Mouse (Mus musculus) lung, postnatal 14 days (tissue): ENCODE data around the gene Alg6.

Source experiments
- DNase-seq: peaks from one replicate; pipeline ENCODE4 v3.0.0; 2021

The Alg6 gene

GRCm38 (mm10) chr4:99714904-99715782, at the start of gene Alg6:
TSS of gene Alg6 (plus strand) at chr4:99715664.
- DNase-seq: peak; percentile 98

DNA sequence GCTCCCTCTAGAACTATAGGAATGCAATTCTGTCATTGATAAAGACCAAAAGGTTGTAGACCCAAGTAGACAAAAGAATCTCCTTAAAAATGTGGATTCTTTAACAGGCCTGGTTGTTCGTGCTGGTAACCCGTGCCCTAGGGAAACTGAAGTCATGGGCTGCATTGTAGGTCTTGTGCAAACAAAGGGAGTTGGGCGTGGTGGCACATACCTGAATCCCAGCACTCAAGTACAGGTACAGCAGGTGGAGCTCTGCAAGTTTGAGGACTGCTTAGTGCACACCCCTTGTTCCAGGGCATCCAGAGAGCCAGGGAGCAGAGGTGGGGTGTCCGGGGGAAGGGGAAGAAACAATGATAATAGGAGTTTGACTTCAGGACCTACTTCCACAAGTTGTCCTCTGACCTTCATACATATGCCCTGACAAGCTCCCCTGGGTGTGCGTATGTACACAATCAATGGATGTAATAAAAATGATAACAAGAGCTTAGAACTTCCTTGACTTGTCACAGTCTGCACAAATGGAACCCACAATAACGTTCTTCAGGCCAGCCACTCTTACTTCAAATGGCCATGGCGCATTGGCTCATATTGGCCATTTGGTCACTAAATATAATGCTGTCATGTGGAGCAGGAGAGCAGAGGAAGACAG, 45.1 kb upstream of the Alg6 start:
- DNase-seq: no peak

DNA sequence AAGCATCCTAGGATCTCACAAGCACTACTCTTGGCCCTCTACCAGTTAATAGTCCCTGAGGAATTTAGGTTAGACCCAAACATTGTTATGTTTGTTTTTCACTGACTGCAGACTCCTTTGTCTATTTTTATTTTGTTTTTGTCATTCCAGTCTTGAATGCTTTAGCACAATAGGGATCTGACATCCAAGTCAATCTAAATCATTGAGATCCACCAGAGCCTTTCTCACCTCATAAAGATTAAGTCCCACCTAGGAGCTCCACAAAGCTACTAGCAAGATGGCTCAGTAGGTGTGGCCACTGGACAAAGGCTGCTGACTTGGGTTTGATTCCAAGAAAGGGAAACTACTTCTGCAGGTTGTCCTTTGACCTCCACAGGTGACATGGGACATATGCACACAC, 40.3 kb upstream of the Alg6 start:
- DNase-seq: no peak

DNA sequence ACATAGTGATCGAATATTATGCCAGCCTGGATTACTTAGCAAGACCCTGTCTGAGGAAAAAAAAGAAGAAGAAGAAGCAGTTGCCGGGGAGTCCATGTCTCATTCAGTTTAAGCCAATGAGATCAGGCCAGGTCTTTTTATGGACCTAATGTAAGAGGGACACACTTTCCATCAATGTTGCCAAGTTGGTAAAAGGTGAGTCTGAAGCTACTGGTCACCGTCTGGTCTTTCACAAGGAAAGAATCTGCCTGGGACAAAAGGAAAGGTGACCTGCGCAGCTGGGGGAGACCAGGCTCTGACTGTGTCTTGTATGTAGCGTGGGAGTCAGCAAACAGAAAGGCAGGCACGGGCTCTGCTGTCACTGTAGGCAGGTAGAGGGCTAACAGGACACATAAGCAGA, 31.5 kb upstream of the Alg6 start:
- no peak for DNase-seq

DNA sequence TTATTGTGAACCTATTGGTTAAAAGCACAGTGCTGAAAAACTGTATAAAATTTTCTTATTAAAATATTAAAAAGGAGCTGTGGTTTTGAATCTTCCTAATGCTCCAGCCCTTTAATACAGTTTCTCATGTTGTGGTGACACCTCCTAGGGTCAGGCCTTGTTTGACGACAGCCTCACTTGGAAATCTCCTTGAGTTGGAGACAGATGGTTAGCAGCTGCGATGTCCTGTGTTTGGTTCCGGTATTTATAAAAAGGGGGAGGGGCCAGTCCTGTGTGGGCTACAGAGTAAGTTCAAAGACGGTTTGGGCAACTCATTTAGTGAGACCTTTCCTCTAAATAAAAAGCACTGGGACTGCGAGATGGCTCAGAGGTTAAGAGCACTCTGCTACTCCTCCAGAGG, 29.2 kb upstream of the Alg6 start:
- DNase-seq: no peak

DNA sequence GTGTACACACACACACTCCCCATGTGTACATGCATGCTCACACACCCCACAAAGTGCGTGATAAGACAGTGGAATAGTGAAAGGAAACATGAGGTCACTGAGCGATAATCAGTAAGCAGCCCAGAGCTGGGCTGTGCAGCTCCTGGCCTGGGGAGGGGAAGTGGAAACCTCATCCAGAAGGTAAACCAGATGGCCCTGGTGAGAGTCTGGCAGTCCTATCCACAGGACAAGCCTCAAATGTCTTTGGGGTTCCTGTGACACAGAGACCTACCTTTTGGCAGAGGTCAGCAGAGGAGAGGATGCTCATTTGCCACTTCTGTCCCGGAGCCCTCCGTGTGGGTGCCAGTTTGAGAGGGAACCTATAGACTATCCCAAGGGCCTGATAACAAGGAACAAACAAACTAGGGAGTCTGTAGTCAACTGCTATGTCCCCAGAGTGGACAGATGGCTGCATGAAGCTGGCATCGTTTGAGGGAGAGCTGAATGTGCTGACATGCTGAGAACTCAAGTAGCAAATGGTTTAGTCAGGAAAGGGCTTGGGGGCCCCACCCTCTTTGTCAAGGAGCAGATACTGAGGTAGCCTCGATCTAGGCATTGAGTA, 2.8 kb upstream of the Alg6 start:
- DNase-seq: no peak

DNA sequence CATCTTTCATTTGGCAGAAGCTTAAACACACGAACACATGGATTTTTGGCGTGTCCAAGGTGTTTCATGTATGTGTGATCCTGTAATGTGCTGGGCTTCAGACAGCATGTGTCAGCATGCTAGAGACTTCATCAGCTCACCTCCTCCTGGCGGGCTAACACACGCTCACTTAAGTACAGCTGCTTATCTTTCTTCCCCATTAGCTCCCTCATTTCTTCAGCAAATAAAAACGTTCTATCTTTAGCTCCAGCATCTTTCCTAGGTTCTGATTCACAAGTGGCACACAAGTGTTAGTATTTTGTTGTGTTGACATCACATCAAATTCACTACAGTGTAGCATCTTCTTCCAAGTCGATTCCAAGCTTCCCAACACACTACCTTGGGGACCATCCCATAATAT, 1.5 kb upstream of the Alg6 start:
- no peak for DNase-seq

DNA sequence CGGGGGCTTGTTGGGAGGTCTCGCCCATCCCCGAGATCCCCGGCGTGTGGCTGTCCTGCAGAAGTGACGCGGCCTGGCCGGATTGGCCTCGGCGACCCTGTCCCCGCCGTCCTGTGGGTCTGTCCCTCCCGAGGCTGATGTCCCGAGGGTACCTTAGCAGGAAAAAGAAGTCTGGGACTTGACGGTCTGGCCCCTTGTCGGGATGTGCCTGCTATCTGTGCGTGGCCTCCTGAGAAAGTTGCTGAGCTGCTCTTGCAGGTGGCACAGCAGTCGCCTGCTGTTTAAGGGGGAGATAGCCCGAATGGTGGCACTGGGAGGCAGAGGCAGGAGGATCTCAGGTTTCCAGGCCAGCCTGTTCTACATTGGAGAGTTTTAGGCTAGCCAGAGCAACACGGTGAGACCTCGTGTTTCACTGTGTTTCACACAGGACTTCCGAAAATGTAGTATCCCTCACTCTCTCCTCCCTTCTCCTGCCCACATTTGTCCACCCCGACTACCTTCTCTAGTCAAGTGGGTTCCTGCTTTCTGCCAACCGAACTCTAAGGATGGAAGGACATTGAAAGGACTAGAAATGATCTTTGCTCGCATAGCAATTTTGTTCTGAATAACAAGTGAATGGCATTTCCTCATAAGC, 436 bp downstream of the Alg6 start:
- DNase-seq: no peak

DNA sequence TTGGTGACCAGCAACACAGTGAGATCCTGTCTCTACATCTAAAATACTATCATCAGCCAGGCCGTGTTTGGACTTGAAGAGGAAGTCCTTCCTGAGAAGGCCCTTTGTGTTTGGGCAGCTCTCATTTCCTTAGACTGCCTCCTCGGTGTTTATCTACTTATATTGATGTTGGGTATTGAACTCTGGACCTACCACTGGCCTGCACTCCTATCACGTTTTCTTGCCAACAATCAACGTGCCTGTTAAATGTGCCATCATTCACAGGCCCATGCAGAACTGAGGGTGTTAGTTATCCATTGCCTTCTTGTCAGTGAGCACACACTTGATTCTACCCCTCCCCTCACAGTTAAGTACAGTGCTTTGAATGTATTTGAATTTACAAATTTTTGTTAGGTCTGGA, 2.4 kb downstream of the Alg6 start:
- DNase-seq: peak; percentile 4

DNA sequence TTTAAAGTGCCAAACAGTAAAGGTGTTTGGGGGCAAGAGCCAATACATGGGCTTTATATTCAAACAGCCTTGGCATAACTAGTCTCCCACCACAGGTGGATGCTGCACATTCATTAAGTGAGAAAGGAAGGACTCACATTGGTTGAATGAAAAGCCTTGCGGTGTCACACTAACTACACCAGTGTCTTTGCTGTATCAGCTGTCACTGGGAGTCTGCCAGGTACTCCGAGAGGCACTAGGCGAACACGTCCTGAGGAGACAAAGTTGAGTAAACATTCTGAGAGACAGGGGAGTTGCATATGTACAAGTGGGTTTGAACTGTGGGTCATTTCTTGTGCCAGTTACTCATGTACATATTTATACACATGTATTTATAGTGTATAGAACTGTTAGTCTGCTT, 8.9 kb downstream of the Alg6 start:
- no peak for DNase-seq

GRCm38 (mm10) chr4:99725914-99726451, 10.5 kb downstream of the Alg6 start:
- DNase-seq: no peak

GRCm38 (mm10) chr4:99739836-99740235, 24.4 kb downstream of the Alg6 start:
- DNase-seq: no peak

DNA sequence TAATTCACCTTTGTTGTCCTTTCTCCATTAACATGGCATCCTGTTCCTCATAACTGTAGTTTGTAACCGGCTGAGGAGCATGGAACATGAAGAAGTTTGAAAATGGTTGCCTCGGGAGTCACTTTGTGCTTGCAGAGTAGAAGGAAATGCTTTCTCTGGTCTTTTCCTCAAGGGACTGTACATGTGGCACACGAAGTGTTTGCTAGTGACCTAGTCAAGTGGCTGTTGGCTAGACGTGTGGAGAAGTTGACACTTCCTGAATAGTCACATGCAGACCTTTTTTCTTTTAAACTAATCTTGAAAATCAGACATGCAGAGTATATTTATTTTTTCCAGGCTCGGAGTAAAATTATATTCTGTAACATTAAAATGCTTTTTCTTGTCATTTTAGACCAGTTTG, 37.0 kb downstream of the Alg6 start:
- no peak for DNase-seq

DNA sequence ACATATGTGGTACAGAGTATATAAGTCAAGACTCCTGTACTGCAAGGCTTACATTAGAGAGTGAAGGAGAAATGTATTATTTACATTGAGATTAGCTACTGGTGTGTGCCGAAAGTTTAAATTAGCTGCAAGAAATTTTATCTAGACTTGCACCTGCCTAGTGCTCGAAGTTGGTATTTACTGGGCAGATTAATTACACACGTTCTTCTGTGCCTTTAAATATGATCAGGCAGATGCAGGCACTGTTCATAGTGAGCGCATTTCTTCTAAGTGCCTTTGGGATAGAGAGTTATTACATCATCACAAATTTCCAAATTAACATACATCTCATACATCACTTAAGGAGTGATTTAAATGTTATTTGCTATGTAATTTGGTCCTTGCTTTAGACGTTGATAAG, 50.8 kb downstream of the Alg6 start:
- DNase-seq: no peak

DNA sequence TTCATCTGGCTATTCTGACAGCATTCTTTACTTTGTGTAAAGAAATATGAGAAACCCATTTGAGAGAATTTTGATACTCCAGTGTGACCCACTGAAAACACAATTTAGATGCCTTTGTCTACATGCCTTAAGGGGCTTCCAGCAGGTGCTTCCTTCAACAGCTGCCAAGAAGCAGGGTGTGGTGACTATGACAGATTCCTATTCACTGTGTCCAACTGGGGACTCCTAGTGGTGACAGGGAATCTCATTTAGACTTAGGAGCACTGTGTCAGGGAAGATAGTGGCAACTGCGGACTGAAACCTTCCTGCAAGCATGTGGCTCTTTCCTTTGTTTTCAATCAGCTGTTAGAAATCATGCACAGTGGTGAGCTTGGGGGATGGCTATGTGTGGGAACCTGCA, 51.3 kb downstream of the Alg6 start:
- peak; percentile 34 for DNase-seq

DNA sequence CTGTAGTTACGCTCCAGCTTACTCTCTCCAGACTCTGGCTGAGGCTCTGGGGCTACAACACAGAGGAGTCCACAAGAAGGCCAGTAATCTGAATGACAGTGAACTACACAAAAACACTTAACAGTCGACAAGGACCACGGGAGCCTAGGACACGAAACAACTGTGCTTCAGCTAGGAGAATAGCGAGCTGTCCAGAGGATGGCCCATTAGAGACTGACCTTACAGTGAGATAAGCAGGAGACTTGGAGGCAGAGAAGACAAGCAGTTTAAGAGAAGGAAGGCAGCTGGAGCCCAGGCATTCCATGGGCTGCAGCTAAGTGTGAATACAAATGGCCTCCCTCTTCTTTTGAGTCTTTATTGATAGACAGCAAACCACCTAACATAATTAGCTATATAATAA, 55.1 kb downstream of the Alg6 start:
- peak; percentile 14 for DNase-seq

GRCm38 (mm10) chr4:99773041-99773440, 57.6 kb downstream of the Alg6 start:
- DNase-seq: peak; percentile 5

- DNase-seq: no peak
Observed at GRCm38 (mm10) chr4:99792365-99792764, 76.9 kb downstream of the Alg6 start.
